Mouse (Mus musculus) forebrain, embryonic 10.5 days (tissue): Measurements from ENCODE around the gene Tcap. TPM values are rescaled to one million over a fixed set of nuclear protein-coding genes. Genes with fewer than 3 reads are reported as not detected.
A peak's percentile ranks its signal among the peaks of the same experiment; 100 is the strongest.

Source experiments
- DNase-seq: peaks from one replicate; pipeline ENCODE4 v3.0.0-alpha.2; 2017; ENCODE audit warnings: low spot score; ENCODE audit errors: extremely low spot score
- H3K27ac ChIP-seq: fragments of 300-500 bp; sonication (generic); 2 replicates; pipeline ENCODE4 v1.5.1; 2016; ENCODE audit warnings: mild to moderate bottlenecking
- H3K27me3 ChIP-seq: fragments of 300-500 bp; sonication (generic); 2 replicates; pipeline ENCODE4 v1.6.1; 2016; ENCODE audit warnings: mild to moderate bottlenecking; ENCODE audit not compliant: poor library complexity, severe bottlenecking
- H3K36me3 ChIP-seq: fragments of 300-500 bp; sonication (generic); replicated peaks from 2 replicates; pipeline ENCODE4 v1.6.1; 2016; ENCODE audit warnings: mild to moderate bottlenecking, moderate library complexity
- H3K4me1 ChIP-seq: fragments of 300-500 bp; sonication (generic); 2 replicates; pipeline ENCODE4 v1.6.1; 2016
- H3K4me3 ChIP-seq: fragments of 300-500 bp; sonication (generic); 2 replicates; pipeline ENCODE4 v1.5.1; 2016; ENCODE audit warnings: mild to moderate bottlenecking, moderate library complexity
- H3K9me3 ChIP-seq: fragments of 300-500 bp; sonication (generic); 2 replicates; pipeline ENCODE4 v1.6.1; 2016; ENCODE audit warnings: mild to moderate bottlenecking, moderate library complexity
- WGBS: fragments of 180-500 bp; shearing (Covaris S2); methylation state at CpG from one replicate; pipeline ENCODE4 v1.1.7; 2016; 5-methylcytosine and 5-hydroxymethylcytosine counted together
- polyA plus RNA-seq: library from polyadenylated mRNA; unstranded; fragments of >200 nt; fragmentation: Nextera tagmentation; extraction: Ambion mirVana; gene quantifications from 2 replicates; pipeline ENCODE4 v1.2.1, GENCODE M21; 2016

Tcap gene
- polyA plus RNA-seq, 1 experiment from 2014 or later: 0.15 TPM

DNA sequence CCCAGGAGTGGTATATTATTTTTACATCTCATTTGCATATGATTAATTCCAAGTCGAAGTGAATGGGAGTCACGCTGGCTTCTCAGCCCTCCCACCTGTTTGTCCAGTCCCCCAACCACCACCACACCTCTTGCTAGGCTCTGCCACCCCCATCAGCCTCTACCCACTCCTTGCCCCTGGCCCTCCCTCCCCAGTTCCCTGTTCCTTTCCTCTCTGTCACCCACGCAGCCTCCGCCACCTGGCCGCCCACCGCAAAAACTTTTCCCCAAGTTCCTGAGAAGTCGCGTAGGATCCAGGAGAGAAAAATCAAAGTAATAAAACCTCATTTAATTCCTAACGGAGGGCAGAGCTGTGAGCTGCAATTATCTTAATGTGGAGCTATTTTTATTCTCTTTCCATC lies 37.4 kb upstream of the Tcap start:
- 6% methylated on average over 9 of the region's 9 CpGs for WGBS
- Histone ChIP-seq H3K27me3 (peaks cover 100% of the 10 kb centered on the region), H3K27ac (no peak overlapping the region), H3K9me3 (no peaks in the 10 kb centered on the region), H3K4me3 (no peak overlapping the region), H3K4me1 (peaks cover 56% of the 10 kb centered on the region), H3K36me3 (no peaks in the 10 kb centered on the region)
- no peak for DNase-seq

- Histone ChIP-seq H3K36me3 (no peaks in the 10 kb centered on the region), H3K4me3 (peak overlapping the region; percentile 54), H3K4me1 (peaks cover 45% of the 10 kb centered on the region), H3K9me3 (no peaks in the 10 kb centered on the region), H3K27ac (no peak overlapping the region), H3K27me3 (peaks cover 100% of the 10 kb centered on the region)
- DNase-seq: no peak
- WGBS: 6% methylated on average over 11 of the region's 12 CpGs
Observed at GRCm38 (mm10) chr11:98347385-98348082, 36.1 kb upstream of the Tcap start.

- Histone ChIP-seq H3K27ac (no peak within 1 kb of the TSS; the same call in 1 of the 2 replicates), H3K36me3 (no peaks in the 10 kb centered on the region), H3K27me3 (peaks cover 100% of the 10 kb centered on the region), H3K4me3 (peak within 1 kb of the TSS; percentile 54), H3K4me1 (peaks cover 41% of the 10 kb centered on the region), H3K9me3 (no peaks in the 10 kb centered on the region)
- no peak for DNase-seq
- WGBS: under 1% methylated on average over 55 of the region's 55 CpGs
Observed at GRCm38 (mm10) chr11:98348083-98348961, 35.3 kb upstream of the Tcap start, which contains the start of gene Ppp1r1b. Gene Ppp1r1b, plus strand, starts transcription at chr11:98348404.

- no peak overlapping the region for H3K27ac ChIP-seq
- WGBS: 3% methylated on average over 9 of the region's 9 CpGs
- H3K27me3 ChIP-seq: peaks cover 100% of the 10 kb centered on the region
- H3K4me1 ChIP-seq: peaks cover 44% of the 10 kb centered on the region
- H3K36me3 ChIP-seq: no peaks in the 10 kb centered on the region
- DNase-seq: no peak
- H3K9me3 ChIP-seq: no peaks in the 10 kb centered on the region
- peak overlapping the region; percentile 54 for H3K4me3 ChIP-seq
Observed at GRCm38 (mm10) chr11:98349308-98349707, 34.3 kb upstream of the Tcap start.

- peaks cover 98% of the 10 kb centered on the region for H3K27me3 ChIP-seq
- no peak for DNase-seq
- H3K4me3 ChIP-seq: no peak overlapping the region
- peaks cover 44% of the 10 kb centered on the region for H3K4me1 ChIP-seq
- no peak overlapping the region for H3K27ac ChIP-seq
- WGBS: 82% methylated on average over 18 of the region's 18 CpGs
- no peaks in the 10 kb centered on the region for H3K9me3 ChIP-seq
- no peaks in the 10 kb centered on the region for H3K36me3 ChIP-seq
Observed at GRCm38 (mm10) chr11:98352272-98352990, 31.2 kb upstream of the Tcap start.

- 31% methylated on average over 8 of the region's 8 CpGs for WGBS
- Histone ChIP-seq H3K4me3 (no peak overlapping the region), H3K4me1 (peaks cover 42% of the 10 kb centered on the region), H3K27ac (no peak overlapping the region), H3K9me3 (no peaks in the 10 kb centered on the region), H3K27me3 (peaks cover 85% of the 10 kb centered on the region), H3K36me3 (no peaks in the 10 kb centered on the region)
- no peak for DNase-seq
Observed at GRCm38 (mm10) chr11:98353651-98354211, 29.9 kb upstream of the Tcap start.

DNA sequence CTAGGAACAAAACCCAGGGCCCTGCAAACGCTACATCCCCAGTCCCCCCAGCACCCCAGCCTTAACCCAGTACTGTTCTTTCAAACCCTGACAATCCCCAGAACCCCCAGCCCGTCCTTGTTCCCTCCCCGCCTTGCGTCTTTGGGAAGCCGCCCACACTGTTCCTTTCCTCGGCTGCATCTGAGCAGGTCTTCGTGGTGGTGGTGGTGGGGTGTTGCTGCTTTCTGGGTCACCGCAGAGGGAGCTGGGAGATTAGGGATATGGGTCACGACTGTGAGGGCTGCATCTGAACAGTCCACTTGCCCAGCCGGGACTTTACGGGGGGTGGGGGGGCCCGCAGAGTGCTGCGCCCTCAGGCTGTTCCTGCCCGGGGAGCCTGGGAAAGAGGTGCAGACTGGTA lies 29.2 kb upstream of the Tcap start:
- 61% methylated on average over 14 of the region's 14 CpGs for WGBS
- Histone ChIP-seq H3K27ac (no peak overlapping the region), H3K27me3 (peaks cover 78% of the 10 kb centered on the region), H3K4me3 (no peak overlapping the region), H3K4me1 (peaks cover 44% of the 10 kb centered on the region), H3K36me3 (no peaks in the 10 kb centered on the region), H3K9me3 (no peaks in the 10 kb centered on the region)
- no peak for DNase-seq

DNA sequence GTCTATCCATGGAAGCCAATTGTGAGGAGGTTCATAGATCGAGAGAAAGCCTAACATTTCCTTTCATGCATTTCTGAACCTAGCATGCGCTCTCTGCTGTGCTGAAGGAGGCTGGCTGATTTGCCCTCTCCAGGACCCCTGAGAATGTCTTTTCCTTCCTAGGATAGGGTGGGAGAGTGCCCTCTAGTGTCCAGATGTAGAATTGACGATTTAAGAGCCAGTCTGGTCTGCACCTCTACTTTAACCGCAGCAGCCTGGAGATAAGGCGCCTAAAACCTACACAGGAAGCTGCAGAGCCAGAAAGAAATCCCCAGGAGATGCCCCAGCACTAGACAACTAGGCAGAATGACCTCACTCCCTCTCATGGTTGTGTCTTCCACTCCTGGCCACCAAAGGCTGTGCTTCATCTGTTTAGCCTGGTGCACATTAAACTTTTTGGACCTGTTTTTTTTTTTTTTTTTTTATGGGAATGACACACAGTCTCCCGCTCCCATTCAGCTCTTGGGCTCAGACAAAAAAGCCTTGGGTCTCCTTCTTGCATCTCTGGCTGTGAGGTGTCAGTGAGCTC lies 27.8 kb upstream of the Tcap start:
- Histone ChIP-seq H3K4me1 (peaks cover 58% of the 10 kb centered on the region), H3K27me3 (peaks cover 64% of the 10 kb centered on the region), H3K4me3 (no peak overlapping the region), H3K27ac (no peak overlapping the region), H3K9me3 (no peaks in the 10 kb centered on the region), H3K36me3 (no peaks in the 10 kb centered on the region)
- DNase-seq: peak; percentile 61
- WGBS: 9% methylated on average over 6 of the region's 6 CpGs

DNA sequence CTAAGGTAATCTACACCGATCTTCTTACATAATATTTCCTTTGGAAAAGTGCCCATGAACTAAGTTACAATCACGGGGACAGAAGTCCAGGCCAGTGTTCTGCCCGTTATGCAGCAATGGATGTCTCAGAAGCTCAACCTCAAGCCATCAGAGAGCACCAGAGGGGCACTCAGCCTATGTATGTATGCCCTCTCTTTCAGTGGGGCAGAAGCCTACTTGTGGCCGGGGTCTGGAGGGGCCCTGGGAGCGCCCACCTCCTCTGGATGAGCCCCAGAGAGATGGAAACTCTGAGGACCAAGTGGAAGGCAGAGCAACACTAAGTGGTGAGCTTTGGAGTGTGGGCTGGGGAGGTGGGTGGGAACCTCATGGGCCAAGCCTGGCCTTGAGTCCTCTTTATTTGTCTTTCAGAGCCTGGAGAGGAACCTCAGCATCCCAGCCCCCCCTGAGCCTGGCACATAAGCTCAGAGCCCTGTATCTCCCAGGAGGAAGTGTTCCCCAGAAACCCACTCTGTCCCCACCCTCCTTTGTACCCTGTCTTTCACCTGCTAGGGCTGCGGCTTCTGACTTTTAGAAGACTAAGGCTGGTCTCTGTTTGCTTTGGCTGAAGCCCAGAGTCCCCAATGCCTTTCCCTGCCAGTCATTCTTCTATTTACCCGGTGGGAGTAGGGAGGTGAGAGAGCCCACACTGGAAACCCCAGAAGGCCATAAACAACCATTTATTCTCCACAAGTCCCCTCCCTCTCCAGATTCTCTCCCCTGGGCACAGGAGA lies 26.8 kb upstream of the Tcap start:
- Histone ChIP-seq H3K9me3 (no peaks in the 10 kb centered on the region), H3K27ac (peak overlapping the region; percentile 93; the same call in 1 of the 2 replicates), H3K4me1 (peaks cover 67% of the 10 kb centered on the region), H3K36me3 (no peaks in the 10 kb centered on the region), H3K27me3 (peaks cover 54% of the 10 kb centered on the region), H3K4me3 (peak overlapping the region; percentile 81; the same call in 1 of the 2 replicates)
- DNase-seq: no peak
- 80% methylated on average over 7 of the region's 7 CpGs for WGBS

GRCm38 (mm10) chr11:98357396-98358160 lies 26.0 kb upstream of the Tcap start:
- Histone ChIP-seq H3K27me3 (peaks cover 47% of the 10 kb centered on the region), H3K36me3 (no peaks in the 10 kb centered on the region), H3K4me1 (peaks cover 73% of the 10 kb centered on the region), H3K27ac (peak overlapping the region; percentile 93), H3K9me3 (no peaks in the 10 kb centered on the region), H3K4me3 (peak overlapping the region; percentile 81)
- WGBS: 10% methylated on average over 13 of the region's 13 CpGs
- no peak for DNase-seq
